Mouse (Mus musculus): ENCODE results near the gene Inpp5b. TPM values are rescaled to one million over a fixed set of nuclear protein-coding genes. Genes with fewer than 3 reads are reported as not detected.
"Not testable (repeated sequence)": the region's sequence is repeated elsewhere in the genome, so short reads cannot be mapped to it uniquely, and the experiment has no call there.

The Inpp5b gene
- 10 to 100 TPM; 37.3 to 41.2 TPM for total RNA-seq (2021)
- long read RNA-seq, experiment 1, transcript Inpp5b-201 (24 exons, 3,809 nt) = major isoform, 6 of 17 reads
- long read RNA-seq, experiment 1, partial matches to known transcripts = 3 of 17 reads
- long read RNA-seq, experiment 1, other reads (novel, unspliced or antisense) = 8 of 17 reads
- long read RNA-seq, experiment 2, transcript Inpp5b-201 (24 exons, 3,809 nt) = major isoform, 6 of 19 reads
- long read RNA-seq, experiment 2, partial matches to known transcripts = 4 of 19 reads
- long read RNA-seq, experiment 2, other reads (novel, unspliced or antisense) = 9 of 19 reads

- DNase-seq (ENCODE audit: low spot score in 2 of 2) = peak; percentile 84 to 90
Observed at GRCm38 (mm10) chr4:124741376-124742343, at the start of gene Inpp5b. Inpp5b (plus strand) TSS chr4:124741850.

GRCm38 (mm10) chr4:124692416-124692861 is 49.2 kb upstream of the Inpp5b start:
- no peak for DNase-seq (ENCODE audit: low spot score in 2 of 2)

GRCm38 (mm10) chr4:124693135-124693894 is 48.3 kb upstream of the Inpp5b start, which contains the start of gene Utp11:
Utp11 (minus strand) TSS chr4:124693600.
- DNase-seq (ENCODE audit: low spot score in 2 of 2) = peak; percentile 81 to 91

- no peak for DNase-seq (ENCODE audit: low spot score in 2 of 2)
Observed at GRCm38 (mm10) chr4:124694572-124694971, 47.1 kb upstream of the Inpp5b start.

DNA sequence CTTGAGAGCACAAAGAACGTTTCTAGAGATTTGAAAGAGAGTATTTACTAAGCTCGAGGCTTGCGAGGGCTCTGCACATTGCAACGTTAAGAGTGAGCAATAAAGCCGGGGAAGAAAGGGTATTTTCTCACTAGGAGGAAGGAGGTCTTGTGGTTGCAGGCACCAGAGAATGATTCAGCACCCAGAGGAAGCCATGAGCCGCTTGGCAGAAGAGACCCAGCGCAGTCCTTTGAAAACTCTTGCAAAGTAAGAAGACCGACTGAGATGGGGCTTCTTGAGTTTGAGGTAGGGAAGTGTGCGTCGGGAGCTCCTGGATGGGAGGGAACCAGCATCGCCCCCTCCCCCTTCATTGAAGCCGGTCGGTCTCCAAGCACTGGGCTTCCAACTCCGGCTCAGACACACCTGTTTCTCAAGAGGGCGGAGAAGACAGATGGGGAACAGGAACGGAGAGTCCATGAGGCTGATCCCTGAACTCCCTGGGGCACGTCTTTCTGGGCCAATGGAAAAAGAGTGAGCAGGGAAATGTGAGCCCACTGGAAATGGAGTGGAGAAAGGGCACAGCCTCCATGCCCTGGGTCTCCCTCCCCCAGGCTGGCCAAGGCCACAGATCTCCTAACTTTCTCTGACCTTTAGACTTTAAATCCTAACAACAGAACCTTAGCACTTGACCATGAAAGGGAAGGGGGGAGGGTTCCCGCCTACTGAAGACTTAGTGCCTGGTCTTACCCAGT is 45.7 kb upstream of the Inpp5b start:
- no peak for DNase-seq (ENCODE audit: low spot score in 2 of 2)

DNA sequence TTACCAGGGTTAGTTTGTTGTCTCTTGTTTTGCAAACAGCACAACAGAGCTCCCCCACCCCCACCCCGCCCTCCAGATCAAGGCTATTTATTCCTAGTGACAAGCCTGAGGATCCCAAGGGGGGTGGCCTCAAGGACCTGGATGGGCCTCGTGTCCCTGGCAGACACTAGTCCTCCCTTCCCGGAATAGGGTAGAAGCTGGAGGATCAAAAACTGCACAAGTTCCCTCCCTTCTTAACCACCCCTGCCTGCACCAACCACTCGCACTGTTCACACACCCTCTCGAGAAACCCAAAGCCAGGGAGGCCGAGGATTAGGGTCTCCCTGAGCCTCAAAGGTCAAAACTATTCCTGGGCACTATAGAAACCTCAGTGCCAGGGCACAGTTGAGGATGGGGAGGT is 41.9 kb upstream of the Inpp5b start:
- DNase-seq (ENCODE audit: low spot score in 2 of 2) = no peak

GRCm38 (mm10) chr4:124700248-124700971 is 41.2 kb upstream of the Inpp5b start, which contains the start of gene Fhl3:
Fhl3 (plus strand) TSS chr4:124700701.
- DNase-seq (ENCODE audit: low spot score in 2 of 2) = no peak

- no peak for DNase-seq (ENCODE audit: low spot score in 2 of 2)
Observed at GRCm38 (mm10) chr4:124701052-124701845, 40.4 kb upstream of the Inpp5b start.

GRCm38 (mm10) chr4:124701916-124702315 is 39.7 kb upstream of the Inpp5b start:
- no peak for DNase-seq (ENCODE audit: low spot score in 2 of 2)

DNA sequence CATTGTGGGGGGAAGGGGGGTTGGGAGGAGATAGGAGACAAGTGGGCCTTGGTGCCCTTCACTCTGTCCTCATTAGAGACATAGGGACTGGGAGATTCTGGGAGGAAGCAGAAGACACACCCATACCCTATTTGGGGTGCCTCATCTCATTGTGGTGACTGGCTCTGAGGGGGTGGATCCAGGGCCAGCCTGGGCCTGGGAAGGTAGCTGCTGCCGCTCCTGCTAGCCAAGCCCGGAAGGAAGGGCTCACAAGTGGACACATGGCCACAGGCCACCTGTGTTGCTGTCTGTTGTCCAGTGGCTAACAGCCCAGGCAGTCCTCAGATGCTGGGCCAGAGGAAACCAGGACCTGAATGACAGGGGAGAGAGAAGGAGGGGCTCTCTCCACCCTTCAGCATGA is 38.2 kb upstream of the Inpp5b start:
- no peak for DNase-seq (ENCODE audit: low spot score in 2 of 2)

GRCm38 (mm10) chr4:124703881-124704796 is 37.5 kb upstream of the Inpp5b start:
- DNase-seq (ENCODE audit: low spot score in 2 of 2) = no peak

GRCm38 (mm10) chr4:124704797-124705474 is 36.7 kb upstream of the Inpp5b start:
- no peak for DNase-seq (ENCODE audit: low spot score in 2 of 2)

DNA sequence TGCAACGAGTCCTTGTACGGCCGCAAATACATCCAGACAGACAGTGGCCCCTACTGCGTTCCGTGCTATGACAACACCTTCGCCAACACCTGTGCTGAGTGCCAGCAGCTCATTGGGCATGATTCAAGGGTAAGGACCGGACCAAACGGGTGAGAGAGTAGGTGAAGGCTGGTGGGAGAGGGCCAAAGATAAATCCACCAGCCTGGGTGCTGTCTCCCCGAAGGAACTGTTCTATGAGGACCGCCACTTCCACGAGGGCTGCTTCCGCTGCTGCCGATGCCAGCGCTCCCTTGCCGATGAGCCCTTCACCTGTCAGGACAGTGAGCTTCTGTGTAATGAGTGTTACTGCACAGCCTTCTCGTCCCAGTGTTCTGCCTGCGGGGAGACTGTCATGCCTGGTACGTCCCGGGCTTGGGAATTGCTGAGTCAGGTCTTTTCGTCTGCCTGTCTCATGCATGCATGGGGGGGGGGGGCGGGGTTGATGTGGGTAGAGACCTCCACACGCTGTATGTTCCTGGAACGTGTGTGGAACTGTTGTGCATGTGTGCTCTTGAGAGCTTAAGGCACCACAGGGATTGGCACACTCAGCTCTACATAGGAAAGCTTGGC is 35.9 kb upstream of the Inpp5b start:
- no peak for DNase-seq (ENCODE audit: low spot score in 2 of 2)

GRCm38 (mm10) chr4:124707381-124708199 is 34.1 kb upstream of the Inpp5b start:
- DNase-seq (ENCODE audit: low spot score in 2 of 2) = not testable (repeated sequence)

DNA sequence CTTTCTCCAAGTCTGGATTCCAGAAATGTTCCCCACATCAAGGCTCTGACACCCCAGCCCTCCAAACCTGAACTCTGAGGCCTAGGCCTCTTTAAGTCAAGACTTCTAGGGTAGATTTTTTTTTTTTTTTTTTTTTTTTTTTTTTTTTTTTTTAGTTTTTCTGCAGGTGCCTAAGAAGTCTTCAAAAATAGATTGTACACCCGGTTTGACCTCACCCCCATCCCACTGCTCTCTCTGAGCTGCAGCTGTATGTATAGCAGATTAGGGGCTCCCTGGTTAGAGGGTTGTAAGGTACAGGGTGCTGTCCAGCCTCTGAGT is 33.5 kb upstream of the Inpp5b start:
- DNase-seq (ENCODE audit: low spot score in 2 of 2) = not testable (repeated sequence)

All from layer of hippocampus, postnatal 14 days (tissue).